Mouse (Mus musculus) neutrophil, adult 5-6 weeks (primary cell): ENCODE measurements around the gene Gm45808. TPM values are rescaled to one million over a fixed set of nuclear protein-coding genes. Genes with fewer than 3 reads are reported as not detected.

Experiments
- ATAC-seq: fragments of 151-379, 151-347 bp; 2 replicates; pipeline ENCODE4 v1.8.0; 2017; ENCODE audit warnings: mild to moderate bottlenecking, moderate TSS enrichment; ENCODE audit not compliant: insufficient number of reproducible peaks, poor library complexity, low FRiP score, severe bottlenecking; ENCODE audit errors: extremely low read depth
- total RNA-seq: library from RNA; stranded (forward); fragments of 200-1000 nt; gene quantifications from 2 replicates; pipeline ENCODE4 v1.2.3, GENCODE M21; 2017

Gm45808 gene
- total RNA-seq, 1 experiment from 2014 or later: not detected

DNA sequence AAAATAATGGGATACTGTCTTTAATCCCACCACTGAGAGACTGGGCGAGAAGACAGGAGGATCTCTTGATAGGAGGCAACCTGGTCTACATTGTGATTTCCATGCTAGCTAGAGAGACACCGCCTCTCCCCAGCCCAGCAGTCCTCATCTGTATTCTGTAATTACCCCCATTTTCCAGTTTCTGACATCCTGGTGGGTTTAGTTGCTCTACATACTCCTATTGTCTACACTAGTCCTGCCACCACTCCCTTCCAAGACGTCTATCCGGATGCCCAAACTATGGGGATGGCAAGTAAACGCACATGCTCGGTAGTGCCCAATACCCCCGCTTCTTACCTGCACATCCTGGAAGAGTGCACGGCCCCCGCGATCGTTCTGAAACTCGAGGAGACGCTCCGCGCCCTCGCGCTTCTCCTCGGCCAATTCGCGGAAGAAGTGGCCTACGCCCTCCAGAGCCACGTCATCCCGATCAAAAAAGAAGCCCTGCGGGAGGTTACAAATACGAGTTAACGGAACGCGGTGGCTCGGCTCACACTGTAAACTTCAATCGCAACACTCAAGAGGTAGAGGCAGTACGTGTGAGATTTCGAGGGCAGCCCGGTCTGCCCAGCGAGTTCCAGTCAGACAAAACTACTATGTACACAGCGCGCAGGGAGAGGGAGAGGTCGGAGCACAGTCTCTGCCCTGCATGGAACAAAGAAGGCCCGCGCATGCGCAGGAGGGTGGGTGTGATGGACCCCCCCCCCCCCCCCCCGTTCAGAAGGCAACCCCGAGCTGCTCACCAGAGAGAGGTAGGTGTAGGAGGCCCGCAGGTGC, 27.7 kb downstream of the Gm45808 start:
- peak; percentile 24; the same call in 1 of the 2 replicates for ATAC-seq

DNA sequence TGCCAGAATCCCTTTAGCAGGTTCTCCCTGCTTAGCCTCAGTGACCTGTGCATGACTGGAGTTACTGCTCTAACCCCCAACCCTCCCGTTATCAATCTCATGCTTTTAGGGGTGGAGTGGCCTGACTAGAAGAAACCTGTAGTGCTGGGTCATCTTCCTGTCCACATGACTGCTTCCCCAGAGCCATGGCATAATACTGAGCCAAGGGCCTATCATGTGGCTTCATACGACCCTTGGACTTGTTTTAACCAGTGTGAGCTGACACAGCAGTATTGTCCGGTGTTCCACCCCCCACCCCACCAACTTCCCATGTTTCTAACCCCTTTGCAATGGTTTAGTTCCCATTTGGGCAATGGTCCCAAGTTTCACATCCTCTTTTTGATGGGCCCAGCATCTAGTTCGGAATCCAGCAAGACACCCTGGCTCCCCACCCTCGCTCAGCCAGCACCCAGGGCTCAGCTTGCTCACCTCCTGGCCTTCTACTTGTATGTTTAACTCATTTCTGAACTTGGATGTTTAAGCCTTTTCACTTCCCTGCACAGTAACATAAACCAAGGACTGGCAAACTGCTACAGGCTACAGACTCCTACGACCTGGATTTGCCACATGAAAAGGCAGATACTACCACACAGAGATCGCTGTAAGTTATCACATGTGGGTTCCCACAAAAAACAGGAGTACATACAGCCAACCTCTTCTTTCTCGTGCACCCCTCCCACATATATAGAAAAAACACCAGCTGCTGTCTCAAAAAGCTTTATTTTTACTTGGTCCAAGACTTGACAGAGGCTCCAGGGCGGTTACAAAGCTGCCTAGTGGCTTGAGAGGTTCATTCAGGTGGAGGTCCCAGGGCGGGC, 29.2 kb downstream of the Gm45808 start:
- no peak for ATAC-seq

DNA sequence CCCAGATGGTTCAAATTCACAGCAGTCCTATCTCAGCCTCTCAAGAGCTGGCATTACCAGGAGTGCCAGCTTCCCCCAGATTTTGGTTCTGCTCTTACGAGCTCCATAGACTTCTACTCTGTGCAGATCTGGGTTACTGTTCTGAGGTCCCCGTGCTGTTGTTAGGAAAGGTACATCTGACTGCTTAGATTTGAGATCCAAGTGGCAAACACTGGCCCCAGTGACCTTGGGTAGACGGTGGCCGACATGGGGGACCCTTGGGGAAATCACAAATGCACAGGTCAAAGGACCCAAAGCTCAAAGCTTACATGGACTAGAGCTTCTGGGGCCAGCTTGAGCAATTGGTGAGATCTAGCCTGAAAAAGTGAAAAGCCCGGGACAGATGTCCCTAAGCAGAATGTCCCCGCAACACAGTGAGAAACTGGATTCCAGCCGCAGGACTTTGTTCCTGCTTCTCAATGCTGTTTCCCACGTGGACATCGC, 29.8 kb downstream of the Gm45808 start:
- ATAC-seq: no peak

DNA sequence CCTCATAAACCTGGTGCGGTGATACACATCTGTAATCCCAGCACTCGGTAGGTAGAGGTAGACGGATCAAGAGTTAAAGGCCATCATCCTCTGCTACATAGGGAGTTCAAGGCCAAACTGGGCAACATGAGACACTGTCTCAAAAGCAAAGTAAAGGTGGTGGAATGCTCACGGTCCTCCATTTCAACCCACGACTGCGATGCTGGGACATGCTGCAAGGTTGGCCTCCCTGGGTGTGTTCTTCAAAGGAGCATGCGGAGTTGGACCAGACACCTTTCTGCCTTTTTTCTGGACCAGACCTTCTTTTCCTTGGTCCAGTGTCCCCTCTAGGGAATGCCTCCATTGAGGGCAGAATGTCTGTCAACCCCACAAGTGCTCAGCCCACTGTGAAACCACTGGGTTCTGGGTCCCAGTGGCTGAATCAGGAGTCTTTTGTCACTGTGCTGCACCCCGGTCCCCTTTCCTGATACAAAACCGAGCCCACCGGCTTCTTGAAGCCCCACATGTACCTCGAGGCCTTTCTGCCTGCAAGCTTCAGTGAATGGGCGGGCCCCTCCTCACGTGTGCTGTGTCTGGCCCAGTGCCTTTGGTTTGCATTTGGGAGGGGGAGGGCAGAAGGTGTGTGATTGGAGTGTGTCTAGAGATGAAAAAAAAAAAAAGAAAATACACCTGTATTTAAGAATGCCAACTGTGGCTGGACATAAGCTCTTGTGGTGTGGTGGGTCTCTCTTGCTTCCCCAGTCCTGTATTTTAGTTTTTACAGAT, 30.5 kb downstream of the Gm45808 start:
- no peak for ATAC-seq

DNA sequence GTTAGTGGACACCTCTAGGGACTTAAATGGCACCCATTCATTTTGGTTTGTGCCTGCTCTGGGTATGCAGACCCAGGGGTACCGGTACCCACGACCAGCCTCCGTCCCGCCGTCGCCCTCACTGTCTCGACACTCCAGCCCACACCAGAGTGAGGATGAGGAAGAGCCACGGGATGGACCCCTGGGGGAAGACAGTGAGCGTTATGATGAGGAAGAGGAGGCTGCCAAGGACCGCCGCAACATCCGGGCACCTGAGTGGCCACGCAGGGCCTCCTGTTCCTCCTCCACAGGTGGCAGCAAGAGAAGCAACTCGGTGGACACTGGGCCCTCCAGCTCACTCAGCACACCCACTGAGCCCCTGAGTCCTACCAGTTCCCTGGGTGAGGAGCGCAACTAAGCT, 31.6 kb downstream of the Gm45808 start:
- no peak for ATAC-seq

DNA sequence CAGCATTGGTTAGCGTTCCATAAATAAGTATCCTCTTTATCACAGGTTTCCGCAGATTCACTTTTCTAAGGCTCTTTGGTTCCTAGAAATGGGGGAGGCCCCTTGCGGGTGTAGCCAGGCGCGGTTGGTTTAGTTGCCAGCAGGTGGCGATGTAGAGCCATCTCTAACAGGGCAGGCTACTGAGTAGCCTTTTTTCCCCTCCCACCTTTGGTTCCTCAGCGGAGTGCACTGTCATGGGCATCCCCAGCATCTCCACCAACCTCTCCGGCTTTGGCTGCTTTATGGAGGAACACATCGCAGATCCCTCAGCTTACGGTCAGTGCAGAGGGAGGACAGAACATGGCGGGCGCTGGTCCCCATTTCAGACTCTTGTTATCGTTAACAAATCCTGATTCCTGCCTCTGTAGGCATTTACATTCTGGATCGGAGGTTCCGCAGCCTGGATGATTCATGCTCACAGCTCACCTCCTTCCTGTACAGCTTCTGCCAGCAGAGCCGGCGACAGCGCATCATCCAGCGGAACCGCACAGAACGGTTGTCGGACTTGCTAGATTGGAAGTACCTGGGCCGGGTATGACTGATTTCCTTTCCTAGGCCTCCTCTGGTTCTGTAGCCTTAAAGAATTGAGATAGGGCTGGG, 35.1 kb downstream of the Gm45808 start:
- peak; percentile 90 for ATAC-seq

DNA sequence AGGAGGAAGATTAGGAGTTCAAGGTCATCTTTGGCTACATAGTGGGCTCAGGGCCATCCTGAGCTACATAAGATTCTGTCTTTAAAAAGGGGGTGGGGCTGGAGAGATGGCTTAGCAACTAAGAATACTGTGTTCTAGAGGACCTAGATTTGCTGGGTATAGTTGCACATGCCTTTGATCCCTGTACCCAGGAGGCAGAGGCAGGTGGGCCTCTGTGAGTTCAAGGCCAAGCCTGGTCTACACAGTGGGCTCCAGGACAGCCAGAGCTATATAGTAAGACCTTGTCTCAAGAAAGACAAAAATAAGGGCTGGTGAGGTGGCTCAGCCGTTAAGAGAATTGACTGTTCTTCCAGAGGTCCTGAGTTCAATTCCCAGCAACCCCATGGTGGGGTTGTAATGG, 36.6 kb downstream of the Gm45808 start:
- ATAC-seq: no peak

DNA sequence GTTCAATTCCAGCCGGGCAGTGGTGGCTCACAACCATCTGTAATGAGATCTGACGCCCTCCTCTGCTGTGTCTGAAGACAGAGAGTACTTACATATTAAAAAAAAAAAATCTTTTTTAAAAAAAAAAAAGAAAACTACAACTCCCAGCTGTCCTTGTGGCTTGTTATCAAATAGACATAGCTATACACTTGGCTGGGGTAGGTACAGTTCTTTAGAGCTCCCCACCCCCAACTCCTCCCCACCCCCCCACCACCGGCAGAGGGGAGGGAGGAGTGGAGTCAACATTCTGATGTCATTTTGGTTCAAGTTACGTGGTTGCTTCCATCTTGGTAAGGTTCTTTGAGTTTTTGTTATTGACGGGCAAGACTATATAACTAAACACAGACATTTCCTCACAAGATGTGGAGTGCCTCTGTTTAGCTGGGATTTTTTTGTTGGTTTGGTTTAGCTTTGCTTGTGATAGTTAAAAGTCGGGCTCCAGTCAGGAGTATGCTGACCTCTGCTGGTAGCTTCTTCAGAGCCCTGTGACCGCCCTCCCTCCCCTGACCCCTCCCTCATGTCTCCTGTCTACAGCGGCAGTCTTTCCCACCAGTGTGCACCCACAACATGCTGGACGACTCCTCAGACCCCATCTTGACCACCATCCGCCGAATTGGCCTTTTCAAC, 39.2 kb downstream of the Gm45808 start:
- no peak for ATAC-seq

DNA sequence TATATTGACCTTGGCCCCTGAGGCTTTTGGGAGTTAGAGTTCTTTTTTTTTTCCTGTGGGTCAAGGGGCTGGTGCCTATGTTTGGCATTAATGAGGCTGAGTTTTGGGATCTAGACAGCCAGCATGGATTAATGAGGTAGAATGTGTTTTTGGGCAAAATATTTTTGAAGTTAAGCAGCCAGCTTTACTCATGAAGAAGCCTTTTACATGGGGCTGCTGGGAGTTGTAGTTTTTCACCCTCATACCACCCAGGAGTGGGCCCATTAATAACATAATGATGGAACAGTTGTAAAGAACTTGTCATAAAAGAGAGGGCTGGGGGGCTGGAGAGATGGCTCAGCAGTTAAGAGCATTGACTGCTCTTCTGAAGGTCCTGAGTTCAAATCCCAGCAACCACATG, 40.0 kb downstream of the Gm45808 start:
- no peak for ATAC-seq

DNA sequence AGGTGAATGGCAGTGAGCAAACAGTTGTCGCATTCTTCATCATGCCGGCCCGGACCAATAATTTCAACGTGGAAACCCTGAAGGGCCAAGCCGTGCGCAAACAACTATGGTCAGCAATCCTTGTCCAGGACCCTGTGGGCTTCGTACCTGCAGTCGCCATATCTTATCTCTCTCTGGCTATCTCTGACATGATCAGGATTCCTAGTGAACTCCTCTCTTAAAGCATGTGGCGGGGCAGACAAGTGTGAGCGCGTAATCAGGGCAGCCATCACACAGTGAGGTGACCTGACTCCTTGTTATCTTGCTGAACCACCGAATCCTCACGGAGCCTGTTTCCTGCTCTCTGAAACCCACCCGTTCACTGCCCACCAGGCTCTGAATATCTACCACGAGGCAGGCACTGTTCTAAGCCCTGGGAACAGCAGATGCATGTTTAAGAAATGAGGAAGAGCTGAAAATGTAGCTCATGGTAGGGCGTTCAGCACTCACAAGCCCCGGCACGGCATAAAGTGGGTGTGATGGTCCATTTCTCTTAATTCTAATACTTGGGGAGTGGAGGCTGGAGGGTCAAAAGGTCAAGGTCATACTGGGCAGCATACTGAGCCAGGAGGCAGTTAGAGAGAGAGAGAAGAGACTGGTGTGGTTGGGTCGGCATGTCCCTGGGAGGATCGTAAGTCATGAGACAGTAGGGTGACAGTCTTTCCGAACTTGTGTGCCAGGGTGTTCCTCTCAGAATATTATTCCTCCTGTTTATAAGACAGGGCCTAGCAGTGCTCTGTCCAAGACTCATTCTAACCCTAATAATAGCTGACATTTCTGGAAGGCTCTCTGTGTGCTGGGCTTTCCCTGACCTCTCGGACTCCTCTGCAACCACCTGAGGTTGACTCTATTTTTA, 42.8 kb downstream of the Gm45808 start:
- ATAC-seq: no peak

DNA sequence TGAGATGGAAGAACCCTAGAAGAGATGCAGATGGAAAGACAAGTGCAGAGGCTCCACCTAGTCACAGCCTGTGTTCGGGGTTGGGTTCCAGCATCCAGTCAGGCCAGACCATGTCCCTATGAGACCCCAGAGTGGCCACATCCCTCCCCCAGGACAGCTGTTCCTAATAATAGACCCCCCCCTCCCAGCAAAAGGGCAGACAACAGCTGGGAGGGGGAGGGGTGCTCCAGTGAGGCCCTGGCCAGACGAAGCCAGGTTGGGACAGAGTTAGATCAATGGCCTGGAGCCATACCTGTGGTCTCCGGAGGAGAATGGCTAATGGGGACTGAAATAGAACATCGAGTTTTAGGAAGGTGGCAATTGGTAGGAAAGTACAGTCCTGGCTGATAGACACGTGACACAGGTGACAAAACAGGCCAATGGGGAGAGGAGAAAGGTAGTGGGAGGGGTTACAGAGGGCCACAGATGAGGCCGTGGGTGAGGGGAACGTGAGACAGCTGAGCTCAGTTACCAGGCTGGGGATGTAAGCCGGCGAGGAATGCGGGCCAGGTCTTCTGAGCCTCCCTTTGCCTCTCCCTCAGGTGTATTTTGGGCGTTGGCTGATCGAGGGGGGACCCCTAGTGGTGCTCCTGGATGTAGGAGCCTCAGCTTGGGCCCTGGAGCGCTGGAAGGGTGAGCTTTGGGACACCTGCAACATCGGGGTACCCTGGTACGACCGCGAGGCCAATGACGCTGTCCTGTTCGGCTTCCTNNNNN, 48.9 kb downstream of the Gm45808 start, which contains the start of gene Ruvbl2:
Gene Ruvbl2 (minus strand): TSS at position 576 of the 756 bp plus-strand sequence.
- ATAC-seq: no peak

DNA sequence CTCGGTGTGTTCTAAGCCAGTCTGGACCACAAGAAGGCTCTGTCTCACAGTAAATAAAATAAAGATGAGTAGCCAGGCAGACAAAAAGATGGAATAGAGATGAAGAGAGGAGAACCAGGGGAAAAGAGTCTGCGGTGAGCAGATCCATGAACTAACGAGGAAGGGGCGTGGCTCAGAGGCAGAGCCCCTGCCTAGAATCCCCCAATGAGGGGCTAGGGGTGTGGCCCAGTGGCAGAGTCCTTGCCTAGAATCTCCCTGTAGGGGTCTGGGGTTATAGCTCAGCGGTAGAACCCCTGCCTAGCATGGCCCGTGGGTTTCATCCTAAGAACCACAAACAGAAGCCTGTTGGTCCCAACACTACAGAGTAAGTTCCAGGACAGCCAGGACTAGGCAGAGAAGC, 49.6 kb downstream of the Gm45808 start:
- ATAC-seq: no peak

DNA sequence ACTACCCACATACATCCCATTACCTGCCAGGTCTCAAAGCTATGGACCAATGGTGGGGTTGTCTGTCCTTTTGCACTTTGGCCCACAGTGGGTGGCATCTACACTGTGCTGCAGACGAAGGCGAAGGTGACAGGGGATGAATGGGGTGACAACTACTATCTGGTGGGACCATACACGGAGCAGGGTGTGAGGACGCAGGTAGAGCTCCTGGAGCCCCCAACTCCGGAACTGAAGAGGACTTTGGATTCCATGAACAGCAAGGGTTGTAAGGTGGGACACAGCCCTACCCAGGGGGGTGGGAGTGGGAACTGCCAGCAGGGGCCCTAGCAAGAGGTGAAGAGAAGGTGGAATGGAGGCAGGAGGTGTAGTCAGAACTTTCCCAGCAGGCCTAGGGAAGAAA, 50.2 kb downstream of the Gm45808 start:
- ATAC-seq: no peak

DNA sequence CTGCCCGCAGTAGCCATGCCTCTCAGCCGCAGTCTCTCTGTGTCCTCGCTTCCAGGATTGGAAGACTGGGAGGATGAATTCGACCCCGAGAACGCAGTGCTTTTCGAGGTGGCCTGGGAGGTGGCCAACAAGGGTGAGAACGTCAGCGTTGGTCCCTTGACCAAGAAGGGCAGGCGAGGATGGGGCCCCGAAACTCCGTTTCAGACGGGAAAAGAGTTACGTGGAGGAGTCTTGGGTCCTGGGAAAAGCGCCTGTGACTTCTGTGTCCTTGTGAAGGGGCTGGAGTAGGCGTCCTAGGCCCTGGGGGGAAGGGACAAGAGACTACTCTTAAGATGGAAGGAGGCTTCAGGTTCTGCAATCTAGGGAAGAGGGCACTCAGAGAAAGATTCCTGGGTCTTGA, 51.6 kb downstream of the Gm45808 start:
- no peak for ATAC-seq

DNA sequence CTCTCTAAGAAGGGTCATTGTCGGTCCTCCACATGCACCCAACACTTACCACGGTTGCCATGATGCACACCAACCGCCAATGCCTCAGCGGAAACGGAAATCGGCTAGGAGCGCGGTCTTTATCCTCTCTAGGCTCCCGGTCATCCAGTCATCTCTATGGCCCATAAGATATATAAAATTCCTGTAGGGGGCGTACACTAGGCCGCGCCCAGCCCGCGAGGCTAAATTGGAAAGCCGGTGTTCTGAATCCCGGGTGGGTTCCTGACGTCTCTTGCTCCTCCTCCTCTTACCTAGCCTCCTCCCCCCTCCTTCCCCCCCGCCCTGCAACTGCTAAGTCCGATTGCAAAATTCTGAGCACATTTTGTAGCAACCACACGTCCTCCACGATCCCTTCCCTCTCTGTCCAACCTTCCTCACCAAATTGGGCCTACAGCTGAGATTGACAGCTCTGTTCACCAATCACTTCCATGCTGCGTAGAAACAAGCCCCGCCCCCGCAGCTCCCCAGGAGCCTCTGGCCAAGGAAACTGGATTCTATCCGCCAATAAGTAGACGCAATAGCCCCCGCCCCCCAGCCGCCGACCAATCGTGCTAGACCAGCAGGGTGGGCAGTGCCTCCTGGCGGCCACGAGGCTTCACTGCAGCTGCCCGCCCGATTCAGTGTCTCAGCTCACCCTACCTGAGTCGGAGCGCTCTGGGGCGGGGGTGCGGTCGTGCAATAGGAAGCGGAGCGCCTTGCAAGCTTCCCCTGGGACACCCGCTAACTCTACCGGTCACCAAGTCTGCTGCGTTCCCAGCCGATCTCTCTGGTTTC, 52.2 kb downstream of the Gm45808 start, which contains the start of gene Gys1:
Gene Gys1 (plus strand): TSS at position 642 of the 813 bp plus-strand sequence.
- ATAC-seq: peak; percentile 86

DNA sequence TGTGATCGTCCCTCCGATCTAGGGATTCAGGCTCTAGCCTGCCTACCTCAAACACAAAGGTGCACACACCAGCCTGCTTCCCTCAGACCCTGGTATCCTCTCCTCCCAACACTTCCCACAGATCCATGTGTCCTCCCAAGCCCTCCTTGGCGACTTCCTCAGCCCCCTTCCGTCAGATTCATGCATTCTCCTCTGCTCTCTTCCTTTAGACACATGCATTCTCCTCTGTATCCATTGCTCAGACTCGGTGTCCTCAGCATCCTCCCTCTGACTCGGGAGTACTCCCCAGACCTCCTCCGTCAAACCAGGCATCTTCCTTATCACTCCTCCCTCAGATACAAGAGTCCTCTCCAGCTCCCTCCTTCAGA, 52.8 kb downstream of the Gm45808 start:
- no peak for ATAC-seq
